Mouse (Mus musculus): Measurements from ENCODE around the gene Gng13. TPM values are rescaled to one million over a fixed set of nuclear protein-coding genes. Genes with fewer than 3 reads are reported as not detected.

Gene Gng13
- polyA plus RNA-seq, 1 experiment from 2014 or later = 2.7 TPM

- Histone ChIP-seq H3K27ac (ENCODE audit: low read depth, low read length) (no peak overlapping the region), H3K27me3 (replicated peaks; ENCODE audit: control insufficient read depth, insufficient read depth, low read length) (no peaks in the 10 kb centered on the region), H3K4me2 (ENCODE audit: low read length) (no peak overlapping the region), H3K9me3 (replicated peaks; ENCODE audit: control insufficient read depth, low read length) (no peaks in the 10 kb centered on the region), H3K9ac (ENCODE audit: low read length) (no peak overlapping the region), H3K36me3 (ENCODE audit: control insufficient read depth, insufficient read depth, low read length) (no peaks in the 10 kb centered on the region), H3K4me1 (ENCODE audit: control insufficient read depth, insufficient read depth, low read length) (no peaks in the 10 kb centered on the region), H3K4me3 (ENCODE audit: low read depth, low read length) (no peak overlapping the region)
- 9% methylated on average over 7 of the region's 7 CpGs for WGBS
- ATAC-seq (peak; percentile 57; the same call in 1 of the 2 replicates), DNase-seq (ENCODE audit: low spot score) (peak; percentile 91)
These were observed 18.5 kb upstream of the Gng13 start for GRCm38 (mm10) chr17:25698446-25698845.

- Histone ChIP-seq H3K27ac (ENCODE audit: low read depth, low read length) (no peak overlapping the region), H3K9me3 (replicated peaks; ENCODE audit: control insufficient read depth, low read length) (no peaks in the 10 kb centered on the region), H3K9ac (ENCODE audit: low read length) (no peak overlapping the region), H3K4me2 (ENCODE audit: low read length) (no peak overlapping the region), H3K4me1 (ENCODE audit: control insufficient read depth, insufficient read depth, low read length) (no peaks in the 10 kb centered on the region), H3K36me3 (ENCODE audit: control insufficient read depth, insufficient read depth, low read length) (no peaks in the 10 kb centered on the region), H3K4me3 (ENCODE audit: low read depth, low read length) (no peak overlapping the region), H3K27me3 (replicated peaks; ENCODE audit: control insufficient read depth, insufficient read depth, low read length) (no peaks in the 10 kb centered on the region)
- DNase-seq (ENCODE audit: low spot score) = no peak
- WGBS = 59% methylated on average over 9 of the region's 9 CpGs
- no peak for ATAC-seq
These were observed 16.0 kb upstream of the Gng13 start for GRCm38 (mm10) chr17:25700863-25701496.

GRCm38 (mm10) chr17:25709994-25710393, 7.0 kb upstream of the Gng13 start:
- H3K36me3 ChIP-seq (ENCODE audit: control insufficient read depth, insufficient read depth, low read length) = no peaks in the 10 kb centered on the region
- no peaks in the 10 kb centered on the region for H3K4me1 ChIP-seq (ENCODE audit: control insufficient read depth, insufficient read depth, low read length)
- H3K4me3 ChIP-seq (ENCODE audit: low read depth, low read length) = no peak overlapping the region
- 93% methylated on average over 2 of the region's 2 CpGs for WGBS
- ATAC-seq (no peak), DNase-seq (ENCODE audit: low spot score) (no peak)
- H3K9ac ChIP-seq (ENCODE audit: low read length) = no peak overlapping the region
- no peaks in the 10 kb centered on the region for H3K9me3 ChIP-seq (replicated peaks; ENCODE audit: control insufficient read depth, low read length)
- H3K27ac ChIP-seq (ENCODE audit: low read depth, low read length) = no peak overlapping the region
- no peak overlapping the region for H3K4me2 ChIP-seq (ENCODE audit: low read length)
- H3K27me3 ChIP-seq (replicated peaks; ENCODE audit: control insufficient read depth, insufficient read depth, low read length) = no peaks in the 10 kb centered on the region

GRCm38 (mm10) chr17:25711136-25711535, 5.8 kb upstream of the Gng13 start:
- no peaks in the 10 kb centered on the region for H3K36me3 ChIP-seq (ENCODE audit: control insufficient read depth, insufficient read depth, low read length)
- 81% methylated on average over 4 of the region's 4 CpGs for WGBS
- no peak for ATAC-seq

GRCm38 (mm10) chr17:25715627-25716026, 1.3 kb upstream of the Gng13 start:
- ATAC-seq = no peak

More at GRCm38 (mm10) chr17:25711136-25711535, 5.8 kb upstream of the Gng13 start:
- H3K4me2 ChIP-seq (ENCODE audit: low read length) = no peak overlapping the region
- no peak for DNase-seq (ENCODE audit: low spot score)
- no peaks in the 10 kb centered on the region for H3K4me1 ChIP-seq (ENCODE audit: control insufficient read depth, insufficient read depth, low read length)
- no peaks in the 10 kb centered on the region for H3K9me3 ChIP-seq (replicated peaks; ENCODE audit: control insufficient read depth, low read length)
- H3K9ac ChIP-seq (ENCODE audit: low read length) = no peak overlapping the region
- H3K27ac ChIP-seq (ENCODE audit: low read depth, low read length) = no peak overlapping the region
- H3K4me3 ChIP-seq (ENCODE audit: low read depth, low read length) = no peak overlapping the region
- 0 out of 2 replicates have a peak, but pooled peaks cover 2% of the 10 kb centered on the region for H3K27me3 ChIP-seq (replicated peaks; ENCODE audit: control insufficient read depth, insufficient read depth, low read length)

GRCm38 (mm10) chr17:25716130-25716529, 841 bp upstream of the Gng13 start:
- H3K4me1 ChIP-seq (ENCODE audit: control insufficient read depth, insufficient read depth, low read length) = no peaks in the 10 kb centered on the region
- no peak overlapping the region for H3K9ac ChIP-seq (ENCODE audit: low read length)
- ATAC-seq (no peak), DNase-seq (ENCODE audit: low spot score) (no peak)
- no peaks in the 10 kb centered on the region for H3K9me3 ChIP-seq (replicated peaks; ENCODE audit: control insufficient read depth, low read length)
- H3K27me3 ChIP-seq (replicated peaks; ENCODE audit: control insufficient read depth, insufficient read depth, low read length) = peaks cover 19% of the 10 kb centered on the region
- H3K4me3 ChIP-seq (ENCODE audit: low read depth, low read length) = no peak overlapping the region
- 2% methylated on average over 6 of the region's 6 CpGs for WGBS
- H3K4me2 ChIP-seq (ENCODE audit: low read length) = no peak overlapping the region
- peaks cover 14% of the 10 kb centered on the region; the same call in 1 of the 2 replicates for H3K36me3 ChIP-seq (ENCODE audit: control insufficient read depth, insufficient read depth, low read length)
- H3K27ac ChIP-seq (ENCODE audit: low read depth, low read length) = no peak overlapping the region

More at GRCm38 (mm10) chr17:25715627-25716026, 1.3 kb upstream of the Gng13 start:
- Histone ChIP-seq H3K4me3 (ENCODE audit: low read depth, low read length) (no peak overlapping the region), H3K9me3 (replicated peaks; ENCODE audit: control insufficient read depth, low read length) (no peaks in the 10 kb centered on the region), H3K9ac (ENCODE audit: low read length) (no peak overlapping the region), H3K27me3 (replicated peaks; ENCODE audit: control insufficient read depth, insufficient read depth, low read length) (peaks cover 19% of the 10 kb centered on the region), H3K4me1 (ENCODE audit: control insufficient read depth, insufficient read depth, low read length) (no peaks in the 10 kb centered on the region), H3K36me3 (ENCODE audit: control insufficient read depth, insufficient read depth, low read length) (peaks cover 10% of the 10 kb centered on the region; the same call in 1 of the 2 replicates), H3K27ac (ENCODE audit: low read depth, low read length) (no peak overlapping the region), H3K4me2 (ENCODE audit: low read length) (no peak overlapping the region)
- no peak for DNase-seq (ENCODE audit: low spot score)
- 70% methylated on average over 3 of the region's 3 CpGs for WGBS

GRCm38 (mm10) chr17:25717691-25718090, 720 bp downstream of the Gng13 start:
- no peaks in the 10 kb centered on the region for H3K4me1 ChIP-seq (ENCODE audit: control insufficient read depth, insufficient read depth, low read length)
- peak overlapping the region; percentile 24 for H3K4me3 ChIP-seq (ENCODE audit: low read depth, low read length)
- H3K9me3 ChIP-seq (replicated peaks; ENCODE audit: control insufficient read depth, low read length) = no peaks in the 10 kb centered on the region
- no peak overlapping the region for H3K27ac ChIP-seq (ENCODE audit: low read depth, low read length)
- ATAC-seq = no peak
- 7% methylated on average over 6 of the region's 6 CpGs for WGBS
- H3K9ac ChIP-seq (ENCODE audit: low read length) = peak overlapping the region; percentile 48
- peak overlapping the region; percentile 54 for H3K4me2 ChIP-seq (ENCODE audit: low read length)
- no peak for DNase-seq (ENCODE audit: low spot score)
- peaks cover 19% of the 10 kb centered on the region for H3K27me3 ChIP-seq (replicated peaks; ENCODE audit: control insufficient read depth, insufficient read depth, low read length)
- peaks cover 19% of the 10 kb centered on the region; the same call in 1 of the 2 replicates for H3K36me3 ChIP-seq (ENCODE audit: control insufficient read depth, insufficient read depth, low read length)

GRCm38 (mm10) chr17:25721476-25721875, 4.5 kb downstream of the Gng13 start:
- H3K4me1 ChIP-seq (ENCODE audit: control insufficient read depth, insufficient read depth, low read length) = peaks cover 6% of the 10 kb centered on the region
- no peaks in the 10 kb centered on the region for H3K9me3 ChIP-seq (replicated peaks; ENCODE audit: control insufficient read depth, low read length)
- peaks cover 21% of the 10 kb centered on the region; the same call in 1 of the 2 replicates for H3K36me3 ChIP-seq (ENCODE audit: control insufficient read depth, insufficient read depth, low read length)
- no peak overlapping the region for H3K4me3 ChIP-seq (ENCODE audit: low read depth, low read length)
- H3K27ac ChIP-seq (ENCODE audit: low read depth, low read length) = no peak overlapping the region
- no peak for DNase-seq (ENCODE audit: low spot score)
- peaks cover 15% of the 10 kb centered on the region for H3K27me3 ChIP-seq (replicated peaks; ENCODE audit: control insufficient read depth, insufficient read depth, low read length)
- 96% methylated on average over 5 of the region's 5 CpGs for WGBS
- no peak overlapping the region for H3K4me2 ChIP-seq (ENCODE audit: low read length)
- H3K9ac ChIP-seq (ENCODE audit: low read length) = no peak overlapping the region
- no peak for ATAC-seq

GRCm38 (mm10) chr17:25723470-25723869, 6.5 kb downstream of the Gng13 start:
- DNase-seq (ENCODE audit: low spot score) (no peak), ATAC-seq (no peak)
- peaks cover 21% of the 10 kb centered on the region; the same call in 1 of the 2 replicates for H3K36me3 ChIP-seq (ENCODE audit: control insufficient read depth, insufficient read depth, low read length)
- no peak overlapping the region for H3K9ac ChIP-seq (ENCODE audit: low read length)
- H3K27me3 ChIP-seq (replicated peaks; ENCODE audit: control insufficient read depth, insufficient read depth, low read length) = no peaks in the 10 kb centered on the region
- H3K4me2 ChIP-seq (ENCODE audit: low read length) = no peak overlapping the region
- H3K27ac ChIP-seq (ENCODE audit: low read depth, low read length) = no peak overlapping the region
- H3K9me3 ChIP-seq (replicated peaks; ENCODE audit: control insufficient read depth, low read length) = no peaks in the 10 kb centered on the region
- H3K4me1 ChIP-seq (ENCODE audit: control insufficient read depth, insufficient read depth, low read length) = peaks cover 18% of the 10 kb centered on the region
- no peak overlapping the region for H3K4me3 ChIP-seq (ENCODE audit: low read depth, low read length)
- WGBS = 94% methylated on average over 19 of the region's 19 CpGs
